Mouse (Mus musculus) c-Kit-positive CD71-negative TER-119-negative erythroid progenitor cells, embryonic 14.5 days (primary cell): ENCODE measurements around the gene Dkk2.
A peak's percentile ranks its signal among the peaks of the same experiment; 100 is the strongest.
"Not testable (repeated sequence)": the region's sequence is repeated elsewhere in the genome, so short reads cannot be mapped to it uniquely, and the experiment has no call there.

Source experiments
- DNase-seq: peaks from one replicate; pipeline ENCODE4 v3.0.0-alpha.2; 2013; ENCODE audit warnings: low read depth

The Dkk2 gene

DNA sequence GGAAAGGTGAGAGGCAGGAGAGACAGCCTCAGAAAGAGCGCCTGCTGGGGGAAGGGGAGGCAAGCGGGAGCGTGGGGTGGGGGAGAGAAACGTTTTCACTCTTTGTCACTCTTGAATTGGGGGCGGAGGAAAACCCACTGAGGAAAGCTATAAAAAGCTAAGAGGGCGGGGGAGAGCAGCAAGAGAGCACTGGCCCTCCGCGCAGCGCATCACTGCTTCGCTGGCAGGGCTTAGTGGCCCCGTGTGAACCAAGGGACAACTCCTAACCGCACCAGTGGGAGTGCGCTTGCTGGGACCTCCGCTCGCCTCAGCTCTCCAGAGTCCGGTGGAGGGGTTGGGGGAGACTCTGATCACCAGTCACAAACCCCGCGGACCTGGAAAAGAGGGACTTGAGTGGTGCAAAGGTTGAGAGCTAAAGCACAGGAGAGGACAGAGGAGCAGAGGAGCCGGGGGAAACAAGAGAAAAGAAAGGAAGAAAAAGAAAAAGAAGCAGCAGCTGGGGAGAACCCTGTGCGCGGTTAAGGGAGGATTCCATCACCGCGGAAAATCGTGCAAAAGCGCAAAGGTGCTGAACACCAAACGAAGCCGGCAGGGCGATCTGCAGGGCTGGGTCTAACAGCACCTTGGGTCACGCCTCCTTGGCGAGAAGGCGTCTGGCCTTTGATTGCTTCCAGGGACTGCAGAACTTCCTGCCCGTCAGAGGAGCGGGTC lies at the start of gene Dkk2:
Gene Dkk2 (plus strand): TSS at position 181 of the 711 bp plus-strand sequence.
- no peak for DNase-seq

DNA sequence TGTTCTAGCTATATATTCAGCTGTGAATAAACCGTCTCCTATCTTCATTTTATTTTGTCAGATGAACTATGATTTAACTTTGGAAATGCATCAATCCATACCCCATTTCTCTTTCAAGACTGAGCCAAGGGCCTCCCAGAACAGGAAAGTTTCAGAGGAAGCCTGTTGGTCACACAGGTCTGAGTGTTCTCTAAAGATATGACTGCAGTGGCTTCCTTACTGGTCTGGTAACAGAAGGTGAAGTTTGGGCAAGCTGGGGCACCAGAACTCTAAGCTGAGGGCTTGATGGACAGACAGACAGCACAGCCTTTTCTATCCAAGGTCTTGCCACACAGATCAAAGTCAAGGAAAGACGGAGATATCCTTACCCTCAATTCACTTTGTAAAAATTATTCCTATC lies 48.4 kb upstream of the Dkk2 start:
- no peak for DNase-seq

DNA sequence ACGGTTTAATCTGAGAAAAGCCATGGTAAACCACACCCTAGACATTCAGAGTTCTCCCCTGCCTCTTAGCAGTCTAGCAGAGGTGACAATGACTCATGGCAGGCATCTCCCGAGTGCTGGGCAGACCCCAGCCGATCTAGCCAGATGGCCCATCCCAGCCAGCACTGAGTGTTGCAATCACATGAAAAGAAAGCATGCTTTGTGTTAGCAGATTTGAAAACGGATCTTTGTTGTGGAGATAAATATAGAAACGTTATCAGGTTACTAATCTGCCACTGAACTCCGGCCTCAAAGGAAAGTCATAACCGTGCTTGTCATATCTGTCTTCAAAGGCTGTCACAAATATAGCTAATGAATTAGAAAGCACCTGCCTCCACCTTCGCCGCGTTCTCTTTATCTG lies 47.4 kb upstream of the Dkk2 start:
- no peak for DNase-seq

DNA sequence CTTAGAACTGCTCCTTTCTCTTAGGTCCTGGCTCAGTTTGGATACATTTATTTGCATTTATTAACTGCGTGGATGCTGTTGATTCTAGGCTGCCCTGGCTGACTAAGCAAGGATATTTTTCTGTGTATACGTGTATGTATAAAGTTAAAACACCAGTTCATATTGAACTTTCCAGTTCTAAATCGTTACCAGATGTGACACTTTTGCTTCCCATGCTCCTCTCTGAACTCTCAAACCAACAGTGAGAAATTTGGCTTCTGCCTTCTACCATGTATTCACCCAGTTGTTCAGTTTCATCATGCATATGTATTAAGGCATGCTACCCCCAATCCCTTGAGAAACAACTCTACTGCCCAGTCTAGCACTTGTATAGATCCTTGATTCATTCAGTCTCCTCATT lies 45.0 kb upstream of the Dkk2 start:
- DNase-seq: no peak

DNA sequence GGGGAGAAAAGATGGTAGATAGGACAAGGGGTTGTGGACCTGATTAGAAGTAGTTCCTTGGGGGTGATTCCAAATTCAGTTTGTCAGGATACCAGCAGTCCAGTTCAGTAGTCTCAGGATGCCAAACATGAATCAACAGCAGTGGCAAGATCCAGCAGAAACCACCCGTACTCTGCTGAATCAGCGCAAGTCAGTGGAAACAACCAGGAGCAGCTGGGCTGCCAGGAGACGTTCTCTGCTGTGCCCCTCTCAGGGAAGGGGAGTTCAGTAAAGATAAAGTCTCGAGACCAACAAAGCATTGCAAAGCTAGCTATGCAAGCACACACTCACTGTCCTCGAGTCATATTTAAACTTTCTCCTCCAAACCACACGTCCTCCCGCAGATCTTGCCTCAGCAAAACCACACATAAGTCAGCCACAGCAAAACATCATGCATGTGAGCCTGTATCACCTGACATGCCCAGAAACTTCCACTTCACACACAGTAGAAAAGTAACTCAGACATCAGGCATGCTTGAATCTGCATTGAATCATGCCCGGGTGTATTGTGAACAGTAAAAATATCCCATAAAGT lies 34.1 kb upstream of the Dkk2 start:
- DNase-seq: no peak

DNA sequence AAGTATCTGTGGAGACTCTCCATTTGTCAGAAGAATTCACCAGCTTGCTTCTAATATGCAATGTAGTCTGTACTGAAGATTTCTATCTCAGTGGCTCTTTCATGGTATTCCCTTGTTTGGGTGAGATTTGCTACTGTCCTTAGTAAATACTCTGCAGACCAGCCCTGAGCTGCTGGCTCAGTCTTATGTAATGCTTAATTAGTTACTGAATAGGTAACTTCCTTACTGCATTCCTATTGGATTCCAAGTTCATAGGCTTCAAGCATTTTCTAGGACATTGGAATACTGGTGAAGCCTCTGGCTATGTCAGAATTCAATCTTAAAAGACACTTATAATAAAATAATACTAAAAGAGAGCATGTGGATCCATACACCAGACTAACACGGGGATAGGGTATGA lies 22.3 kb upstream of the Dkk2 start:
- not testable (repeated sequence) for DNase-seq

DNA sequence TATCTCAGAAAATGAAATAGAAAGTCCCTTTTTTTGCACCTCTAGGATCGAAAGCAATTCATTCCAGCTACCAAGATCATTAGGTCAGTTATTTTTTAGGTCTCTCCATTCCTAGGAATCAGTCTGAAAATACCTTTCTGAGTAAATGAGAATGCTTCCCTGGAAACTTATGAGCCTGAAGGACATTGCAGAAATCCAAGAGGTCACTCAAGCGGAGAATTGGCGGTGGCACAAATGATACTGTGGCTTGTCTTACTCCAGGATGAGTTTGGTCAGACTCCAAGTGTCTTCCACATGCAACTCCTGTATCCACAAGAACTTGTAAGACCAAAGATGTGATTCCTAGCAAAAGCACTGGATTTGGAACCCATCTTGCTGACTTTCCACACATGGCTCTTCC lies 21.7 kb upstream of the Dkk2 start:
- DNase-seq: no peak

DNA sequence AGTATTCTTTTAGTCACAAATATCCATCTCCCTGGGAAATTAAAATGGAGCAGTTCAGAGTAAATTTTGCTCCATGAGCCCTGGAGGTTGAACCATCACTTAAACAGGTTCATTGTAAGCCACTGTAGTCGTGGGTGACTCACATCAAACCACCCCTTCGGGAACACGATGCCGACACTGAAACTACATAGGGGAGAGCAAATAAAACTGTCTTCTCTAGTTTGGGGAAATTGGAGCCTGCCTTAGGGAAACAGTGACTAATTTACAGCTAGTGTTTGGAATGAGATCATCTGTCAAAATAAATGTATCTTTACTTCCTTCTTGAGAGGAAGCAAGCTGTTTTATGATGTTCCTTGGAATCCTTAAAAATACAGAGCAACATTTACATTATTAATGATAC lies 21.1 kb upstream of the Dkk2 start:
- no peak for DNase-seq

DNA sequence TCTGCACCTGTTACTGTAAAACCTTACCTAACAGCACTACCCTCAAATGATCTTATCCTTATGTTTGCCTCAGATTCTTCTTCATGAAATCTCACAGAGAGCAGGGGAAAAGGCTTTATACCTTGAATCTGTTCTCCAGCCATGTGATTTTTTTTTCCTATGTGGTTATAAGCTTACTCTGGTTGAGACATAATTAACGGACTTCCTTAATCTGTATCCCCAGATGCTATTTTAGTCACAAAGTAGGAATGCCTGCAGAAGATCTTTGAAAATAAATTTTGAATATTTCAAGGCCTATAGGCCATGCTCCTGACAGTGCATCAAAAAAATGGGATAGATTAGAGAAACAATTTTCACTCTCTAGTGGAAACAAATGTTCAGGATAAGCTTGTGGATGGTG lies 20.2 kb upstream of the Dkk2 start:
- DNase-seq: no peak

DNA sequence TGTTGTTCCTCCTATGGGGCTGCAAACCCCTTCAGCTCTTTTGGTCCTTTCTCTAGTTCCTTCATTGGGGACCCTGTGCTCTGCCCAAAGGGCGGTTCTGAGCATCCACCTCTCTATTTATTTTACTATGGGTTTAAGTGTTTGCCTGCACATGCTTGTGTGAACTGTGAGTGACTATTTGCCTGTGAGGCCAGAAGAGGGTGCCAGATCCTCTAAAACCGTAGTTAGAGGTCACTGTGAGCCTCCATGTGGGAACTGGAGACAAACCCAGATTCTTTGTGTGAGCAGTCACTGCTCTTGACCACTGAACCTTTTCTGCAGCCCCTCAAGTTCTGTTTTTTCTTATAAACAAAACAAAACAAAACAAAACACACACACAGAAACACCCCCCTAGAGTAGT lies 14.1 kb upstream of the Dkk2 start:
- DNase-seq: no peak

DNA sequence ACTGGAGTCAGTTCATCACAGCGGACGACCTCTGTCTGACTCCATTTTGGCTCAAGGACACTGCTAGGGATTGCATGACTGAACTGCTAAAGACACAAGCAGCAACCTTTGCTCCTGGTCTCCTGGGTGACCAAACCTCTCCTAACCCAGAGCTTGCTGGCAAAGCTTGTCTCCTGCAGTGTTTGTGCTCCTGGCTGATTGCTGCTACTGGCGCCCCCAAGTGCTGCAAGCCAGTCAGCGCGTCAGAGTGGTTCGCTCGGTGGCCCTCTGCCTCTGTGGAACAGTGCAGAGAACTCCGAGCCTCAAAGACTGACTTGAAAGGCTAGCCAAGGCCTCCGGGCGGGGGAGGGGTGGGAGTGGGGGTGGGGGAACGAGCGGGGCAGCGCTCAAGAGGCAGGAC lies 1.1 kb upstream of the Dkk2 start:
- no peak for DNase-seq

DNA sequence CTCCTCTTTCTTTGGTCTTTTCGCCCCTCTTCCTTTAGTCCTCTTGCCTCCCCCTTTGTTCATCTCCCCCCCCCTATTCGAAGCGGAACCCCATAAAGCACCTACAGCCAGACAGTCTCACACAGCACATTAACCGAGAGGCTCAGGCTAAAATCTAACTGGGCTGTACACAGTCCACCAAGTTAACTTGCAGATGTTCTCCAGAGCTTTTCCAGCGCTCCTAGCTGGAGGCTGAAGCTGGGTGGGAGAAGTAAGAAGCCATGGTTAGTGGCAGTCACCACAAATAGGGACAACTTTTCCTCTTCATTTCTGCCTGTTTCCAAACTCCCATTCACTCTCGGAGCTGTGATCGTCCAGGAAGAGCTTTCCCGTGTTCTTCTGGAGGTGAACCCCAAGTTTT lies 412 bp upstream of the Dkk2 start:
- no peak for DNase-seq

DNA sequence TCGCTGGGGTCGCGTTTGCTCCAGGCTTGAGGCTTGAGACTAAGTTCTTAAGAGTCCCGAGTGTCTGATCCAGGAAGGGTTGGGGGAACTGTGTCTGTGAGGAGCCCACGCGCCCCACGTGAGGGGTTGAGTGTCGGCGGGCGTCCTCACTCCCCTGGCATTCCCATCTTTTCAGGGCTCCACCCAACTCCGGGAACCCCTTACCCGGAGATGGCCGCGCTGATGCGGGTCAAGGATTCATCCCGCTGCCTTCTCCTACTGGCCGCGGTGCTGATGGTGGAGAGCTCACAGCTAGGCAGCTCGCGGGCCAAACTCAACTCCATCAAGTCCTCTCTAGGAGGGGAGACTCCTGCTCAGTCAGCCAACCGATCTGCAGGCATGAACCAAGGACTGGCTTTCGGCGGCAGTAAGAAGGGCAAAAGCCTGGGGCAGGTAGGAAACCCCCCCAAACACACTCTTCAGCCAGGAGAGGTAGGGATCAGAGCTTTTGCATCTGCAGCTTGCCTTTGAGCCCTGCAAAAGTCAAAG lies 795 bp downstream of the Dkk2 start:
- no peak for DNase-seq

DNA sequence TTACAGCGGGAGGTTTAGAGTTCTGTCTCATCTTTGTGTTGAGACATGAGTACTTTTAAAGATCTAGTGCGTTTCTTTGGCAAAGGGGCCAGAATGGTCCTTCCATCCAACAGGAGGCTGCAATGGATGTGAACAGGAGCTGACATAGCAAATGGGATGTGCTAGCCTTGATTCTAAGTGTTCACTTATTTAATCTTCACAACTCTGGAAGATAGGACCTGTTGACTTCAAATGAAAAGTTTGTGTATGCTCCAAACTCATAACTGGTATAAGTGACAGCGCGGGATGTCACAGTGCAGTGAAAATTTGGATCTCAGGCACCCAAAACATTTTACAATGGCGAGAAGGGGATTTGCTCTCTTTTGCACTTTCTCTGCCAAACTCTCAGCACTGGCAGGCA lies 1.4 kb downstream of the Dkk2 start:
- no peak for DNase-seq

DNA sequence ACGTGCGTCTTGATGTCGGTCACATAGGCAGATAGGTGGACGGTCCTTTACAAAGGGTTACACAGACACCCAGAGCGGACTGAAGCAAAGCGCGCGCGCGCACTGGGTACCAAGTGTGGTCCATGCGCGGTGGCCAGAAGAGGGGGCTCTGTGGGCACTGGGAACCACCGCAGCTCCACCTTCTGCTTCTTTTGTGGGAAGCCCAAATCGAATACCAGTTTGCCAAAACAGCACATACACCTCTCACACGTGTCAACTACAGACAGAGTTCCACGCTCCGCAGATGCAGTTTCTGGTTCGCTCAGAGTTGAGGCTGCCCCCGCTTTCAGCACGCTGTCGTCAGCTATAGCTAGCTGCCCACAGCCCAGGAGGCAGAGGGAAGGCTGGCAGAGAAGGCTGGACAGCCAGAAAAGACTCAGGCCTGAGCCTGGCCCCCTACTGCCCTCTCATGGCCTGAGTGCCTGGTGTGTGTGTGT lies 2.0 kb downstream of the Dkk2 start:
- DNase-seq: peak; percentile 13

DNA sequence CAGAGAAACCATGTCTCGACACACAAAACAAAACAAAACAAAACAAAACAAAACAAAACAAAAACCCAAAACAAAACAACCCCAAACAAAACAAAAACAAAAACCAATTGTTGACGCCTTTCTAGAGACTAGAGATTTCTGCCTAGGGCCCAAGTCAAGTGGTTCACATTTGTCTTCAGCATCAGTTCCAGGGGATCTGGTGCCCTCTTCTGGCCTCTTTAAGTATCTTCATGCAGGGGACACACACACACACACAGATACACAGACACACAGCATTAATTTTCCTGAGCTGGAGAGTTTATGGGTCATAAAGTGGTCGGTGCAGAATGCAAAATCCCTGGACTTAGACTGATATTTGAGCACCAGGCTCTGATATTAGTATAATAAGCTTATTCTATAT lies 7.9 kb downstream of the Dkk2 start:
- no peak for DNase-seq

DNA sequence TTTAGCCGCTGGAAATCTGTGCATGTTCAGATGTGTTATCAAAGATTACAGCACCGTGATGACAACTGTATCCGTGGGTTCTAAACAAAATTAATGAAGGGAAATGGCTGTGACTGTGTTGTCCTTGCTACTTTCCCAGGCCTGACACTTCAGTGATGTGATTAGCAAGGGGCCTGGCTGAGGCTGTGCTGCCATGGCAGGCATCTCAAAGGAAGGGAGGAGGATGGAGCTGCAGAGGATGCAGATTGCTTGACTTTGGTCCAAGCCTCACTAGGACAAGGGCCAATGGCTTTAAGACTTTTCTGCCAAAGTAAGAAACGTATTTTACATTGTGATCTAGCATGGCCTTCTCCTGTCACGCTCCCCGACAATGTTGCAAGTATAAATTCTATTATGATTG lies 11.2 kb downstream of the Dkk2 start:
- no peak for DNase-seq

DNA sequence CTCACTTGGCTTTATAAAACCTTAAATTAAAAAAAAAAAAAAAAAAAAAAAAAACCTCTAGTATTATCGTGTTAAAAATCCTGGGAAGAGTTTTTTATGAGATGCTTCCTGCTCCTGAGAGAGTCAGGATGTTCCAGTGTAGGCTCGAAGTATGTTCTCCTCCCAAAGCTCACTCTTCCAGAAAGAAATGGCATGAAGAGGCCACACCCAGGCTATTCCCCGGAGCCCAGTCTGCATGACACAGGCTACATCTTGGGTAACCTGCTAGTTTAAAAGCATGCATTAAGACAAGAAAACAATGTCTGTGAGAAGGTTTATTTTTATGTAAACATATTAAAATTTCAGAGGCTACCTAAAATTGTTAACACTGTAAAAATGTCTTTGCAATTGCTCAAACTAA lies 15.7 kb downstream of the Dkk2 start:
- DNase-seq: no peak

DNA sequence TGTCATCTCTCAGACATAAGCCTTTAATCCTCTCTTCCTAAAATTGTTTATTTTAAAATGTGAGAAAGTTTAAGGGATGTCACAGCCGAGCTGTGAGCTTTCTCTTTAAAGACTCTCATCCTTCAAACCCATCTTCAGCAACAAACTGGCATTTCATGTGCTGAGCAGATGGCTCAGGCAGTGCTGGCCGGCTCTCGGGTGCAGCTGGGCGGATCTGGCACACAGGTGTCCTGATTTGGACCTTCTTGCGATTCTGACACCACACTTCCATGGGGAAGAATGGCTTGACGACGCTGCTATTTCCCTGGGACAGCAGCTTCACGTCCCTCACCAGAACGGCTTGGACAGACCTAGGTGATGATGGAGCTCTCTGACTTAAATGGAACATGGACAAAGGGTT lies 17.9 kb downstream of the Dkk2 start:
- no peak for DNase-seq

DNA sequence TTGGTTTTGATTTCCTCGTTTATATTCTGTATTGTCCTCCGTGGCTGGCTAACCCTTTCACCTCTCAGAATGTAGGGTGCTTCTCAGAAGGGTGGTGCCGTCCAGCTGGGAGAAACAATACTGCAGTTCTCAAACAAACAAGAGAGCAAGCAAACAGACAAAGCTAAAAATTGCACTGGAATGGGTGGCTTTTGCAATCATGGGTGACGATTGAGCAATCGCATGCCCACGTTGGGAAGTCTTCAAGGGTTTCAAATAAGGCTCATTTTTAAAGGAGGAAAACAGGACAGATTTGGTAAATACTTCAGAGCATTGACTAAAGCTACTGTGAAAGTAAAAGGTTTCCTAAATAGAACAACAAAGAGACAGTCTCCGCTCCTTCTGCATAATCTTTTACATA lies 18.4 kb downstream of the Dkk2 start:
- no peak for DNase-seq

DNA sequence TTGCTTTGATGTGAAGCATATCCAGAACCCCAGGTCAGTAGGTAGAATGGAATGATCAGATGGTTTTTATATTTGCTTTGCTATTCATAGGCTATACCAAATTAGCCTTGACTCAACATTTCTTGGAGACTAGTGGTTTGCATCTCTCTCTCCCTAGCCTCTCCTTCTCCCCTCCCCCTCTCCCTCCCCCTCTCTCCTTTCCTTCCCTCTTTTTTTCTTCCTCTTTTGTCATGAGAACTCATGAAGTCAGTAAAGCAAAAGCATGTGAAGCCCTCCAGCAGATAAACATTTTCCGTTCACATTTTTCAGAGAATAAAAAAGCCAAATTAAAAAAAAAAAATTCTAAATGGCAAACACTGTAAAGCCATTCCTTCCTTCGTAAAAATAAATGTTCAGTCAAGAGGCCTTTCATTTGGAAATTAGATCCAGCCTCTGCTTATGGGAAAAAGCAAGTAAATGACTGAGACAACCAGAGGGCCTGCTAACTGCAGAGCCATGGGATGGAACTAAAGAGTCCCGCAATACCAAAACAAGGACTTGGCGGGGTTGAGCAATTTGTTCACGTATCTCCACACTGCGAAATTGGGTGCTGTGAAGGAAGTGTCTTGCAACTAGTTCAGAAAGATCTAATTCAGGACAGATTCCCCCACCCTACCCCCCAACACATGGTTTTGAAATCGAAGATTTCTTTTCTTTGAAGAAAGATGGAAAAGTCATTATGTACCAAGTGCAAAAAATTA lies 30.9 kb downstream of the Dkk2 start:
- no peak for DNase-seq

DNA sequence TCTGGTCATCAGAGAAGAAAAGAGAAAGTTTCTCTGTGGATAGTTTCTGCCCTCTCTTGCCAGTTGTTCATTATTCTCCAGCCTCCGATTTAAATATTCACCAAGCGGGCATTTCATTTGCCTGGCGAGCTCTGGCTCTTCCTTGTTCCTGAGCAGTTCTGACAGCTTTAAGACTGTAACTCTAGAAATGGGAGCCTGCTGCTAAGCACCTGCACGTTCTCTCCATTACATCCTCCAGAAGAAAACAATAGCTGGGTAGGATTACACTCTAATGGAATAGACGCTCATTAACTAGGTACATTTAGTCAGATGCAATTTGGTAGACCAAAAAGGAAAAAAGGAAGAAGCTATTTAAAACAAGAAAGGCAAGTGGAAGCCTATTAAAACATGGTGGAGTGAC lies 36.3 kb downstream of the Dkk2 start:
- no peak for DNase-seq

DNA sequence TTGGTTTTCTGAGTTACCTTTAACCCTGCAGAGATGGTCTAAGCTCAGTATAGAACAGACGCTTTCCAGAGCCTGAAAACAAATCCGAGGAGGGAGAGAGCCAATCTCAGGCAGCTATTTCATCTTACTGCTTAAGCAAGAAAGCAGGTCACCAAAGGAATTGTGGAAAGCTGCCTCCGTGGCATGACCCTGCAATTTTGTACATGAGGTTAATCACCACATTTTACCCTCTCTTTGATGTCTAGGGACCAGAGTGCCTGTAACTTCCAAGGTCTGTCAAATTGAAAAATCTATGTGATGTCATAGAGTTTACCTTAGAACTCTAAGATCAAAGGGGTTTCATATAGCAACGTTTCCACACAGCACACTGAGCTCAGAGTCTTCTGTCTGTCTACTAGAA lies 37.5 kb downstream of the Dkk2 start:
- no peak for DNase-seq
